ENCODE assay signal across 8 mouse cellular contexts in genomic region chr5:36988781-36989624, GRCm38 (mm10). TPM values are rescaled to one million over a fixed set of nuclear protein-coding genes. Genes with fewer than 3 reads are reported as not detected.
DNase-seq lines count a peak whose midpoint lies in the region; ATAC-seq lines count a peak whose summit lies in the region.

TSS of gene Wfs1 (minus strand) at chr5:36989205.

- ATAC-seq in hindbrain, embryonic 15.5 days (ENCODE audit: low FRiP score, low read depth) = peak; percentile 98

- H3K9me3 ChIP-seq in hindbrain, embryonic 15.5 days = no peaks in the 10 kb centered on the region

- 0 out of 2 replicates have a peak within 1 kb of the TSS, but pooled peaks have one; percentile 32 for H3K27ac ChIP-seq in hindbrain, embryonic 15.5 days (replicated peaks)

- H3K4me2 ChIP-seq in hindbrain, embryonic 15.5 days = peak within 1 kb of the TSS; percentile 93

- H3K4me1 ChIP-seq in hindbrain, embryonic 15.5 days (replicated peaks) = peaks cover 14% of the 10 kb centered on the region

- peak within 1 kb of the TSS; percentile 53 for H3K9ac ChIP-seq in hindbrain, embryonic 15.5 days

- peak within 1 kb of the TSS; percentile 67 for H3K4me3 ChIP-seq in hindbrain, embryonic 15.5 days

- under 1% methylated on average over 59 of the region's 60 CpGs for WGBS in hindbrain, embryonic 15.5 days

- no peaks in the 10 kb centered on the region for H3K36me3 ChIP-seq in hindbrain, embryonic 15.5 days

- peak; percentile 91 for DNase-seq in T-cell, adult 2 months (ENCODE audit: low spot score)
- DNase-seq in cerebellum, postnatal 25 days = peak; percentile 94 to 97
- DNase-seq in gastrocnemius, adult 18-20 months (ENCODE audit: low spot score) = peak; percentile 98
- peak; percentile 93 to 94 for DNase-seq in layer of hippocampus, postnatal 36 days
- DNase-seq in lung, postnatal 25 days (ENCODE audit: low spot score) = peak; percentile 99
- peak; percentile 91 for DNase-seq in retina, adult 2 months (ENCODE audit: low read depth, low spot score)
- peak; percentile 92 for DNase-seq in thymus, postnatal 25 days

- H3K27me3 ChIP-seq in hindbrain, embryonic 15.5 days = no peaks in the 10 kb centered on the region

RNA-seq across cellular contexts. Expression of gene Wfs1, which starts in this region (rescaled TPM):
- 10 to 100 TPM; 57.7 to 80.4 TPM for total RNA-seq in gastrocnemius, adult 18-20 months (2021)
- 8.8 TPM in 2 replicates for polyA plus RNA-seq in hindbrain, embryonic 15.5 days (2015; fragmentation: Nextera tagmentation; extraction: Ambion mirVana)
- 100 to 1,000 TPM; 157 to 178 TPM for total RNA-seq in layer of hippocampus, postnatal 36 days (2021)

Comparison
In these comparisons a context has a peak if more than half of its experiments do, and no peak if none do; other contexts are left out.
1. Peak in every context shown above with its lines: DNase-seq, ATAC-seq, H3K4me3 ChIP-seq and H3K27ac ChIP-seq.